Mouse (Mus musculus) stomach, embryonic 14.5 days (tissue): Measurements from ENCODE around the gene Rbm3. TPM values are rescaled to one million over a fixed set of nuclear protein-coding genes. Genes with fewer than 3 reads are reported as not detected.
A peak's percentile ranks its signal among the peaks of the same experiment; 100 is the strongest.
"Not testable (repeated sequence)": the region's sequence is repeated elsewhere in the genome, so short reads cannot be mapped to it uniquely, and the experiment has no call there.

Experiments used
- ATAC-seq: fragments of 200-750 bp; cut with Nextera tagmentation; 2 replicates; pipeline ENCODE4 v1.8.0; 2017; ENCODE audit warnings: low read depth, moderate TSS enrichment; ENCODE audit not compliant: insufficient number of reproducible peaks, insufficient read depth, low FRiP score
- H3K27ac ChIP-seq: fragments of 300-500 bp; sonication (generic); 2 replicates; pipeline ENCODE4 v1.5.1; 2014; ENCODE audit warnings: mild to moderate bottlenecking, low read length, moderate library complexity, mixed read lengths
- H3K27me3 ChIP-seq: fragments of 300-500 bp; sonication (generic); 2 replicates; pipeline ENCODE4 v1.6.1; 2014; ENCODE audit warnings: low read length, control low read depth, mixed read lengths; ENCODE audit not compliant: control insufficient read depth, insufficient read depth
- H3K36me3 ChIP-seq: fragments of 300-500 bp; sonication (generic); 2 replicates; pipeline ENCODE4 v1.6.1; 2014; ENCODE audit warnings: mild to moderate bottlenecking, control low read depth, low read length, moderate library complexity, mixed read lengths; ENCODE audit not compliant: control insufficient read depth, insufficient read depth
- H3K4me1 ChIP-seq: fragments of 300-500 bp; sonication (generic); 2 replicates; pipeline ENCODE4 v1.6.1; 2014; ENCODE audit warnings: low read length, control low read depth, mixed read lengths; ENCODE audit not compliant: control insufficient read depth, insufficient read depth
- H3K4me2 ChIP-seq: fragments of 300-500 bp; sonication (generic); replicated peaks from 2 replicates; pipeline ENCODE4 v1.6.1; 2014; ENCODE audit warnings: low read depth, low read length, control low read depth
- H3K4me3 ChIP-seq: fragments of 300-500 bp; sonication (generic); 2 replicates; pipeline ENCODE4 v1.5.1; 2014; ENCODE audit warnings: low read depth, low read length, control low read depth
- H3K9ac ChIP-seq: fragments of 300-500 bp; sonication (generic); replicated peaks from 2 replicates; pipeline ENCODE4 v1.6.1; 2014; ENCODE audit warnings: low read depth, mild to moderate bottlenecking, control low read depth, low read length, moderate library complexity, mixed read lengths
- H3K9me3 ChIP-seq: fragments of 300-500 bp; sonication (generic); 2 replicates; pipeline ENCODE4 v1.6.1; 2016; ENCODE audit warnings: low read depth, low read length, control low read depth; ENCODE audit not compliant: control insufficient read depth
- WGBS: fragments of 180-500 bp; shearing (Covaris S2); extraction: QIAGEN DNeasy Blood & Tissue Kit; methylation state at CpG from one replicate; pipeline ENCODE4 v1.1.7; 2014; 5-methylcytosine and 5-hydroxymethylcytosine counted together
- polyA plus RNA-seq: library from polyadenylated mRNA; unstranded; fragments of >200 nt; fragmentation: Nextera tagmentation; extraction: Ambion mirVana; gene quantifications from 2 replicates; pipeline ENCODE4 v1.2.1, GENCODE M21; 2014

Rbm3 gene
- polyA plus RNA-seq, 1 experiment from 2014 or later: 494 TPM

DNA sequence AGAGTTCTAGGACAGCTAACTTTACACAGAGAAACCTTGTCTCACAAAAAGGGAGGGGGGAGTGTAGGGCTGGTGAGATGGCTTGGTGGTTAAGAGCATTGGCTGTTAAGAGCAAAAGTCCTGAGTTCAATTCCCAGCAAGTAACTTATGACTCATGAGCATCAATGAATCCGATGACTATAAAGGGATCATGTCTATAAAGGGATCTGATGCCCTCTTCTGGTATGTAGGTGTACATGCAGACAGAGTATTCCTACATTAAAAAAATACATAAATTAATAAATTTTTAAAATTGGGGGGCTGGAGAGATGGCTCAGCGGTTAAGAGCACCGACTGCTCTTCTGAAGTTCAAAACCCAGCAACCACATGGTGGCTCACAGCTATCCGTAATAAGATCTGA is 30.4 kb downstream of the Rbm3 start:
- Histone ChIP-seq H3K4me3 (no peak overlapping the region), H3K9ac (no peak overlapping the region), H3K4me2 (no peak overlapping the region), H3K27me3 (no peaks in the 10 kb centered on the region), H3K4me1 (no peaks in the 10 kb centered on the region), H3K27ac (no peak overlapping the region), H3K36me3 (no peaks in the 10 kb centered on the region), H3K9me3 (no peaks in the 10 kb centered on the region)
- 74% methylated on average over 4 of the region's 4 CpGs for WGBS
- no peak for ATAC-seq

DNA sequence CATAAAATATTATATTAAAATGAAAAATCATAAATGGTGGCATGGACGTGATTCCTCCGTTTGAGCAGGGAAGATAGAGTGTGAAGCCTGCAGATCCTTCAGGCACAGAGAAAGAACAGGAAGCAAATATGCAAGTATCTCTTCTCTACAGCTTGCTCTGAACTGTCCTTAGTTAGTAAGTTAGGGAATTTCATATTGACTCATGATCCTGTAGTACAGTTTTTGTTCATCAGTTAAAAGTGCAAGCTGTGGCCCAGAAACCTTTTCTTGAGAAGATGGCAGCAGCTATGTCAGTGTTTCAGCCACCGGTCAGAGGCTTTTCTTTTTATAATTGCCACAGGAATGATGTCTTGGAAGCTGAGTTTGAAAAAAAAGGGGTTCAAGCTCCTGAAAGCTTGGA is 40.7 kb downstream of the Rbm3 start:
- no peaks in the 10 kb centered on the region for H3K27me3 ChIP-seq
- H3K9ac ChIP-seq: no peak overlapping the region
- H3K36me3 ChIP-seq: no peaks in the 10 kb centered on the region
- 89% methylated on average over 3 of the region's 3 CpGs for WGBS
- H3K4me2 ChIP-seq: no peak overlapping the region
- no peak overlapping the region for H3K27ac ChIP-seq
- no peaks in the 10 kb centered on the region for H3K9me3 ChIP-seq
- ATAC-seq: no peak
- H3K4me3 ChIP-seq: no peak overlapping the region
- H3K4me1 ChIP-seq: 0 out of 2 replicates have a peak, but pooled peaks cover 3% of the 10 kb centered on the region

DNA sequence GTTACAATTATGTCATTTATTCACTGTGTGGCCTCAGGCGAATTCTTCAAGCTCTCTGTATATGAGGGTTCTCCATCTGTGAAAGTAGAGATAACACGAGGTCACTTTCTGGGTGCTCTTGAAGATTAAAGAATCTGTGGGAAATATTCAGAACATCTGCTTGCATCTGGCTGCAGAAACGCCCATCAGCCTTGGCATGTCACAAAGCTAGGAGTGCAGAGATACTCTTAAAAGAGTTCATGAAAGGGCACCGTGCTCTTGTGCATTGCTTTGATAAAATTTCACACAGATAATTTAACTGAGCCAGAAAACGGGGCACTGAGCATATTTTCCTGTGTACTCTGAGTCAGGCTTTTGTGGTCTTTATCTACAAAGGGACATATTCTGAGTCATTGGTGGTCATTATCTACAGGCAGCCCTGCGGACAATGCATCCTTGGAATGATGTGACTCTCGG is 43.4 kb downstream of the Rbm3 start:
- no peak overlapping the region for H3K27ac ChIP-seq
- no peaks in the 10 kb centered on the region for H3K9me3 ChIP-seq
- H3K4me2 ChIP-seq: no peak overlapping the region
- H3K4me1 ChIP-seq: 0 out of 2 replicates have a peak, but pooled peaks cover 3% of the 10 kb centered on the region
- H3K9ac ChIP-seq: no peak overlapping the region
- no peak overlapping the region for H3K4me3 ChIP-seq
- no peaks in the 10 kb centered on the region for H3K36me3 ChIP-seq
- no peak for ATAC-seq
- 62% methylated on average over 7 of the region's 7 CpGs for WGBS
- H3K27me3 ChIP-seq: no peaks in the 10 kb centered on the region

DNA sequence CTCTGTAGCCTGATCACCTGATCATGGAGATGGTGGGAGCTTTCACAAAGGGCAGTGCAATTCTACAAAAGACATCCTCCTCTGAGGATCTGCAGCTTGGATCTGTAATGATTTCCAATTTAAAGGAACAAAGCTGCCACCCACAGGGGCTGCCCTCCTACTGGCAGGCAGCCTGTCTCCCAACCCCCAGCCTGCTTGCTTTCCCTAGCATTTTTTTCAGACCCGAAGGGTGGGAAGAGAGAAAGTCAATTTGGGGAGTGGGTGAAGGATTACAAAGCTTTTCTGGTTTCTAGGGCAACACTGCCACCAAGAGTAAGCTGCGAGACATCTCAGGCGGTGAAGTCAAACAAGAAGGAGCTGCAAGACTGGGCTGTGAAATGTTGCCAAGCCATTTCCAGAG is 44.7 kb downstream of the Rbm3 start:
- 11% methylated on average over 3 of the region's 3 CpGs for WGBS
- Histone ChIP-seq H3K9me3 (no peaks in the 10 kb centered on the region), H3K9ac (no peak overlapping the region), H3K4me3 (no peak overlapping the region), H3K27me3 (no peaks in the 10 kb centered on the region), H3K4me1 (0 out of 2 replicates have a peak, but pooled peaks cover 3% of the 10 kb centered on the region), H3K27ac (no peak overlapping the region), H3K36me3 (no peaks in the 10 kb centered on the region), H3K4me2 (no peak overlapping the region)
- ATAC-seq: no peak

DNA sequence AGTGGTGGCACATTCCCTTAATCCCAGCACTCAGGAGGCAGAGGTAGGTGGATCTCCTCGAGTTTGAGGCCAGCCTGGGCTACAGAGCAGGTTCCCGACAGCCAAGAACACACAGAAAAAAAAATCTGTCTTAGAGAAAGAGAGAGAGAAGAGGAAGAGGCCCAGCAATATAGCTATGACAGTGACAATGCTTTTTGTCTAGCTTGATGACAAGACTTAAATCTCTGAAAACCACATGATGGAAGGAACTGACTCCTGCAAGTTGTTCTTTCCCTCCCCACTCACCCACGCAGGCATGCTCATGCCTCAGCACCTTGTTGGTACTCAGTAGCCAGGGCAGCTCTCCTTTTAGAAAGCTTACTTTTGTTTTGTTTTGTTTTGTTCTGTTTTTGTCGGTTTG is 46.2 kb downstream of the Rbm3 start:
- Histone ChIP-seq H3K36me3 (no peaks in the 10 kb centered on the region), H3K9me3 (no peaks in the 10 kb centered on the region), H3K27ac (no peak overlapping the region), H3K4me2 (no peak overlapping the region), H3K9ac (no peak overlapping the region), H3K27me3 (no peaks in the 10 kb centered on the region), H3K4me1 (0 out of 2 replicates have a peak, but pooled peaks cover 3% of the 10 kb centered on the region), H3K4me3 (no peak overlapping the region)
- no peak for ATAC-seq
- 62% methylated on average over 4 of the region's 4 CpGs for WGBS

DNA sequence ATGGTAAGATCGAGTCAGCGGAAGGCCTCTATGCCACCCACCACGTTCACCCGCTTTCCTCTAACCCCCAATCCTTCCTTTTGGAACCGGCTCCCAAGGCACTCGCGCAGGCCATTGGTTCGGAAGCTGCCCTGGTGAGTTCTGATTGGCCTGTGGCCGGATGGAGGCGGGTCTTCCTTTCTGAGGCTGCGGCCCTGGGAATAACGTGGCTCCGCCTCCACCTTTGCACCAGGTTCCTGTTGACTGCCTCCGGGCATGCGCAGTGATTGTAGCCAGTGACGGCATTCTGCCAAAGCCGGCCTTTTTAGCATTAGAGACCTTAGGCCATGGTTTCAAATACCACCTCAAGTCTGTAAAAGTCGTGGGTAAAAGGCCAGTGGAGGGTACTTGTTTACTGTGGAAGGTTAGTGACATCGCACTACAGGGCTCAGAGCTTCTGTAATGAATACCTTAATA is 48.9 kb downstream of the Rbm3 start:
- no peaks in the 10 kb centered on the region for H3K9me3 ChIP-seq
- 0 out of 2 replicates have a peak, but pooled peaks cover 3% of the 10 kb centered on the region for H3K4me1 ChIP-seq
- no peaks in the 10 kb centered on the region for H3K27me3 ChIP-seq
- H3K36me3 ChIP-seq: no peaks in the 10 kb centered on the region
- WGBS: 18% methylated on average over 15 of the region's 19 CpGs
- peak overlapping the region; percentile 15 for H3K4me3 ChIP-seq
- ATAC-seq: peak; percentile 97
- no peak overlapping the region for H3K27ac ChIP-seq
- H3K9ac ChIP-seq: no peak overlapping the region
- peak overlapping the region; percentile 33 for H3K4me2 ChIP-seq

DNA sequence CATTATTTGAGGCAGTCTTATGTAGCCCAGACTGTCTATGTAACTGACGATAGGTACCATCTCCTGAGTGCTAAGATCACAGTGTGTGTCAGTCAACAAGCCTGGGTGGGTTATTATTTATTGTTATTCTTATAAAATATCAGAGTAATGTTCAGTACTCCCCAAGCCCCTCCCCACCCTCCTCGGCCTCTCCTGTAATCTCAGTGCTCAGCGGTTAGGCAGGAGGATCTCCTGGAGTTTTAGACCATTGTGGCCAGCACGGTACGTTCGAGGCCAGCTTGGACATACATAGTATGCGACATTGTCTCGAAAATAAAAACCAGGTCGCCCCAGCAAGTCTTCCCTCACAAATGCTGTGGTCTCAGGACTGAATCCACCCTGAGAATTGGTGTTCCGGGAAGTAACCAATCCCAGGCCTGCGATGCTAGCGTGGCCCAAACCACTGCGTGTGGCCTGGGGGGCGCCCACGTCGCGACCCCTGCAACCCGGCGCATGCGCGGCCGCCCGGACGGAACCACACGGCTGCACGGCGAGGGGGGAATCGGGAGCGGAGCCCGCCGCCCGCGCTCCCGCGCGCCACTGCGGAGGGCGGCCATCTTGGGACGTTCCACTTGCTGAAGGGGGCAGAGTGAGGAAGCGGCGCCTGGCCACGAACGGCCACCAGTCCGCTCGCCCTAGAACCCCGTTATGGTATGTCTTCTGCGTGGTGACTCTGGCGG is 49.5 kb downstream of the Rbm3 start:
- 18% methylated on average over 10 of the region's 48 CpGs for WGBS
- Histone ChIP-seq H3K4me2 (peak overlapping the region; percentile 30), H3K4me3 (peak overlapping the region; percentile 18; the same call in 1 of the 2 replicates)
- H3K9me3 ChIP-seq, H3K4me1 ChIP-seq, H3K36me3 ChIP-seq, H3K9ac ChIP-seq, H3K27ac ChIP-seq, H3K27me3 ChIP-seq: not testable (repeated sequence)
- ATAC-seq: peak; percentile 91

DNA sequence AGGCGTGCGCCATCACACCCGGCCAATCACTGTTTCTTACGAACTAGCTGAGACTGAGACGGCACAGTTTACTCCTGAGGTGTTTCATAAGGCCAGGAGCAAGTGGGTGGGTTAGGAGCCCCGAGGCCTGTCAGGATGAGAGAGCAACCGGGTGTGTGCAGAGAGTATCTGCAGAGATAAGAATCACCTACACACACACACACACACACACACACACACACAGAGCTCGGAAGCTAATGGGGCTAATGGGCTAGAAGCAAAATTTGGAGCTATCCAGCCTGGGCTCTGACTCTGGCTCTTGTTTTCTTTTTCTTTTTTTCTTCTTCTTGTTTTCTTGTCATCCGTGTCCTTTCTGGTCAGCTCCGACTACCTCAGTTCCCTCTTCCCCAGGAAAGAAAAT is 50.1 kb downstream of the Rbm3 start:
- ATAC-seq: no peak
- no peak overlapping the region; the same call in 1 of the 2 replicates for H3K9ac ChIP-seq
- H3K4me2 ChIP-seq: peak overlapping the region; percentile 30
- H3K4me3 ChIP-seq: peak overlapping the region; percentile 18; the same call in 1 of the 2 replicates
- H3K9me3 ChIP-seq: no peaks in the 10 kb centered on the region
- no peaks in the 10 kb centered on the region for H3K27me3 ChIP-seq
- H3K27ac ChIP-seq: no peak overlapping the region
- 81% methylated on average over 10 of the region's 10 CpGs for whole genome bisulfite sequencing
- no peaks in the 10 kb centered on the region for H3K36me3 ChIP-seq
- H3K4me1 ChIP-seq: 0 out of 2 replicates have a peak, but pooled peaks cover 1% of the 10 kb centered on the region
